Mouse (Mus musculus) brain, embryonic 18.5 days (tissue): ENCODE measurements at regions not wholly inside any gene's neighbourhood (a gene's known extent, or its start where the extent isn't known, plus 50 kb on each side); places are given as distances from the start of the nearest gene placed in this dataset.
A peak's percentile ranks its signal among the peaks of the same experiment; 100 is the strongest.

Source experiments
- DNase-seq: peaks from one replicate; pipeline ENCODE4 v3.0.0-alpha.2; 2012; ENCODE audit warnings: low read depth, low spot score

- peak; percentile 22 for DNase-seq
Observed at GRCm38 (mm10) chrX:15913795-15914500, 608.7 kb upstream of the Cypt1 start.
